Mouse (Mus musculus) kidney, embryonic 16.5 days (tissue): ENCODE data around the gene Mknk2. TPM values are rescaled to one million over a fixed set of nuclear protein-coding genes. Genes with fewer than 3 reads are reported as not detected.

Experiments
- ATAC-seq: fragments of 200-750 bp; cut with Nextera tagmentation; 2 replicates; pipeline ENCODE4 v1.8.0; 2017; ENCODE audit warnings: moderate TSS enrichment; ENCODE audit not compliant: low FRiP score, low TSS enrichment
- H3K27ac ChIP-seq: fragments of 300-500 bp; sonication (generic); 2 replicates; pipeline ENCODE4 v1.5.1; 2014; ENCODE audit warnings: low read length
- H3K27me3 ChIP-seq: fragments of 300-500 bp; sonication (generic); 2 replicates; pipeline ENCODE4 v1.6.1; 2014; ENCODE audit warnings: low read length, control low read depth, mixed read lengths; ENCODE audit not compliant: insufficient read depth
- H3K36me3 ChIP-seq: fragments of 300-500 bp; sonication (generic); 2 replicates; pipeline ENCODE4 v1.6.1; 2014; ENCODE audit warnings: low read length, control low read depth, mixed read lengths; ENCODE audit not compliant: insufficient read depth
- H3K4me1 ChIP-seq: fragments of 300-500 bp; sonication (generic); 2 replicates; pipeline ENCODE4 v1.6.1; 2014; ENCODE audit warnings: low read length, control low read depth, mixed read lengths; ENCODE audit not compliant: insufficient read depth
- H3K4me2 ChIP-seq: fragments of 300-500 bp; sonication (generic); replicated peaks from 2 replicates; pipeline ENCODE4 v1.6.1; 2014; ENCODE audit warnings: low read depth, low read length
- H3K4me3 ChIP-seq: fragments of 300-500 bp; sonication (generic); 2 replicates; pipeline ENCODE4 v1.5.1; 2014; ENCODE audit warnings: mild to moderate bottlenecking, low read length
- H3K9ac ChIP-seq: fragments of 300-500 bp; sonication (generic); replicated peaks from 2 replicates; pipeline ENCODE4 v1.6.1; 2014; ENCODE audit warnings: low read length
- H3K9me3 ChIP-seq: fragments of 300-500 bp; sonication (generic); 2 replicates; pipeline ENCODE4 v1.6.1; 2016; ENCODE audit warnings: low read length, control low read depth
- WGBS: fragments of 180-500 bp; shearing (Covaris S2); extraction: QIAGEN DNeasy Blood & Tissue Kit; methylation state at CpG from one replicate; pipeline ENCODE4 v1.1.7; 2014; 5-methylcytosine and 5-hydroxymethylcytosine counted together
- polyA plus RNA-seq: library from polyadenylated mRNA; unstranded; fragments of >200 nt; fragmentation: Nextera tagmentation; extraction: Ambion mirVana; gene quantifications from 2 replicates; pipeline ENCODE4 v1.2.1, GENCODE M21; 2015

Mknk2 gene
- 71.1 and 108 TPM in 2 replicates for polyA plus RNA-seq

- peaks cover 59% of the 10 kb centered on the region for H3K4me1 ChIP-seq
- peaks cover 4% of the 10 kb centered on the region; the same call in 1 of the 2 replicates for H3K36me3 ChIP-seq
- H3K9me3 ChIP-seq, result no peaks in the 10 kb centered on the region
- WGBS, result 4% methylated on average over 8 of the region's 8 CpGs
- ATAC-seq, result peak; percentile 75
- H3K27ac ChIP-seq, result peak within 1 kb of the TSS; percentile 99
- H3K4me2 ChIP-seq, result peak within 1 kb of the TSS; percentile 75
- H3K9ac ChIP-seq, result peak within 1 kb of the TSS; percentile 87
- peak within 1 kb of the TSS; percentile 81 for H3K4me3 ChIP-seq
- no peaks in the 10 kb centered on the region for H3K27me3 ChIP-seq
These were observed at the start of gene Mknk2 for GRCm38 (mm10) chr10:80677942-80678436. Gene Mknk2, minus strand, starts transcription at chr10:80678112.

- H3K4me3 ChIP-seq, result no peak overlapping the region
- H3K4me2 ChIP-seq, result no peak overlapping the region
- no peaks in the 10 kb centered on the region for H3K27me3 ChIP-seq
- WGBS, result 79% methylated on average over 1 of the region's 1 CpGs
- no peaks in the 10 kb centered on the region for H3K4me1 ChIP-seq
- peaks cover 91% of the 10 kb centered on the region for H3K36me3 ChIP-seq
- no peak overlapping the region for H3K9ac ChIP-seq
- H3K9me3 ChIP-seq, result no peaks in the 10 kb centered on the region
- no peak for ATAC-seq
- H3K27ac ChIP-seq, result no peak overlapping the region
These were observed 39.4 kb upstream of the Mknk2 start for GRCm38 (mm10) chr10:80717281-80717680.

GRCm38 (mm10) chr10:80710834-80711233 is 32.9 kb upstream of the Mknk2 start:
- WGBS, result 84% methylated on average over 3 of the region's 3 CpGs
- Histone ChIP-seq H3K9me3 (no peaks in the 10 kb centered on the region), H3K36me3 (peaks cover 94% of the 10 kb centered on the region), H3K4me2 (no peak overlapping the region), H3K4me1 (no peaks in the 10 kb centered on the region), H3K9ac (no peak overlapping the region), H3K27me3 (no peaks in the 10 kb centered on the region), H3K4me3 (no peak overlapping the region), H3K27ac (no peak overlapping the region)
- no peak for ATAC-seq

GRCm38 (mm10) chr10:80705479-80705878 is 27.6 kb upstream of the Mknk2 start:
- Histone ChIP-seq H3K27ac (no peak overlapping the region), H3K4me3 (no peak overlapping the region), H3K9me3 (no peaks in the 10 kb centered on the region), H3K9ac (no peak overlapping the region), H3K4me1 (peaks cover 20% of the 10 kb centered on the region), H3K27me3 (no peaks in the 10 kb centered on the region), H3K36me3 (peaks cover 49% of the 10 kb centered on the region), H3K4me2 (no peak overlapping the region)
- ATAC-seq, result no peak
- WGBS, result 77% methylated on average over 3 of the region's 3 CpGs

- no peak overlapping the region for H3K4me2 ChIP-seq
- peaks cover 24% of the 10 kb centered on the region for H3K4me1 ChIP-seq
- WGBS, result 65% methylated on average over 3 of the region's 3 CpGs
- H3K9me3 ChIP-seq, result no peaks in the 10 kb centered on the region
- no peak for ATAC-seq
- no peak overlapping the region for H3K27ac ChIP-seq
- H3K27me3 ChIP-seq, result no peaks in the 10 kb centered on the region
- H3K36me3 ChIP-seq, result peaks cover 44% of the 10 kb centered on the region
- H3K9ac ChIP-seq, result no peak overlapping the region
- H3K4me3 ChIP-seq, result no peak overlapping the region
These were observed 27.1 kb upstream of the Mknk2 start for GRCm38 (mm10) chr10:80705033-80705432.

- Histone ChIP-seq H3K4me2 (no peak overlapping the region), H3K4me1 (peaks cover 29% of the 10 kb centered on the region), H3K27ac (no peak overlapping the region), H3K4me3 (no peak overlapping the region), H3K9ac (no peak overlapping the region), H3K9me3 (no peaks in the 10 kb centered on the region), H3K36me3 (peaks cover 38% of the 10 kb centered on the region), H3K27me3 (no peaks in the 10 kb centered on the region)
- ATAC-seq, result no peak
- 87% methylated on average over 5 of the region's 5 CpGs for WGBS
These were observed 26.5 kb upstream of the Mknk2 start for GRCm38 (mm10) chr10:80704418-80704817.

GRCm38 (mm10) chr10:80703643-80704042 is 25.7 kb upstream of the Mknk2 start:
- Histone ChIP-seq H3K4me2 (peak overlapping the region; percentile 91), H3K9me3 (no peaks in the 10 kb centered on the region), H3K9ac (peak overlapping the region; percentile 67), H3K36me3 (peaks cover 30% of the 10 kb centered on the region), H3K4me3 (peak overlapping the region; percentile 61; the same call in 1 of the 2 replicates), H3K27ac (0 out of 2 replicates have a peak overlapping the region, but pooled peaks have one; percentile 85), H3K4me1 (peaks cover 29% of the 10 kb centered on the region), H3K27me3 (no peaks in the 10 kb centered on the region)
- ATAC-seq, result no peak
- 86% methylated on average over 5 of the region's 5 CpGs for WGBS

- Histone ChIP-seq H3K9ac (peak overlapping the region; percentile 67), H3K36me3 (peaks cover 22% of the 10 kb centered on the region), H3K4me3 (peak overlapping the region; percentile 61), H3K4me2 (peak overlapping the region; percentile 91), H3K4me1 (peaks cover 33% of the 10 kb centered on the region), H3K9me3 (no peaks in the 10 kb centered on the region), H3K27me3 (no peaks in the 10 kb centered on the region), H3K27ac (peak overlapping the region; percentile 85)
- ATAC-seq, result peak; percentile 92
- WGBS, result under 1% methylated on average over 47 of the region's 47 CpGs
These were observed 24.9 kb upstream of the Mknk2 start for GRCm38 (mm10) chr10:80702536-80703390.

GRCm38 (mm10) chr10:80701721-80702535 is 24.0 kb upstream of the Mknk2 start, which contains the start of the genes Mob3a and Izumo4:
Gene Mob3a, minus strand, starts transcription at chr10:80701977.
Gene Izumo4, plus strand, starts transcription at chr10:80702184.
- peaks cover 13% of the 10 kb centered on the region; the same call in 1 of the 2 replicates for H3K36me3 ChIP-seq
- H3K27ac ChIP-seq, result peak within 1 kb of the TSS; percentile 85
- H3K4me3 ChIP-seq, result peak within 1 kb of the TSS; percentile 61
- peak; percentile 98 for ATAC-seq
- no peaks in the 10 kb centered on the region for H3K27me3 ChIP-seq
- peaks cover 34% of the 10 kb centered on the region for H3K4me1 ChIP-seq
- H3K4me2 ChIP-seq, result peak within 1 kb of the TSS; percentile 91
- H3K9ac ChIP-seq, result peak within 1 kb of the TSS; percentile 71
- H3K9me3 ChIP-seq, result no peaks in the 10 kb centered on the region
- WGBS, result under 1% methylated on average over 59 of the region's 59 CpGs
